Mouse (Mus musculus) urinary bladder, postnatal 36 days (tissue): ENCODE results near the gene Oas1d.
"Not testable (repeated sequence)": the region's sequence is repeated elsewhere in the genome, so short reads cannot be mapped to it uniquely, and the experiment has no call there.

ENCODE experiments used
- DNase-seq, 2 experiments: peaks; one replicate each; pipeline ENCODE4 v3.0.0; 2022; ENCODE audit warnings: low spot score in 2 of 2, mixed read lengths in 1 of 2

The Oas1d gene

GRCm38 (mm10) chr5:120900666-120901065, 13.7 kb upstream of the Oas1d start:
- DNase-seq: no peak

GRCm38 (mm10) chr5:120902056-120902455, 12.3 kb upstream of the Oas1d start:
- no peak for DNase-seq

- DNase-seq: not testable (repeated sequence)
Measured at GRCm38 (mm10) chr5:120906791-120907733, 7.3 kb upstream of the Oas1d start, which contains the start of gene Oas1a. TSS of gene Oas1a (minus strand) at chr5:120907521.

GRCm38 (mm10) chr5:120908196-120908920, 6.0 kb upstream of the Oas1d start:
- DNase-seq: no peak

- not testable (repeated sequence) for DNase-seq
Measured at GRCm38 (mm10) chr5:120919156-120919935, 5.0 kb downstream of the Oas1d start.

GRCm38 (mm10) chr5:120920296-120920695, 6.0 kb downstream of the Oas1d start:
- no peak for DNase-seq

GRCm38 (mm10) chr5:120923969-120924368, 9.6 kb downstream of the Oas1d start:
- no peak for DNase-seq

GRCm38 (mm10) chr5:120924520-120924919, 10.2 kb downstream of the Oas1d start:
- DNase-seq: not testable (repeated sequence)

- DNase-seq: not testable (repeated sequence)
Measured at GRCm38 (mm10) chr5:120926311-120926710, 12.0 kb downstream of the Oas1d start.

GRCm38 (mm10) chr5:120927036-120927435, 12.7 kb downstream of the Oas1d start:
- no peak for DNase-seq

GRCm38 (mm10) chr5:120933966-120934365, 19.6 kb downstream of the Oas1d start:
- DNase-seq: no peak

- DNase-seq: no peak
Measured at GRCm38 (mm10) chr5:120937841-120938240, 23.5 kb downstream of the Oas1d start.

GRCm38 (mm10) chr5:120938586-120938985, 24.2 kb downstream of the Oas1d start:
- no peak for DNase-seq

GRCm38 (mm10) chr5:120942076-120942475, 27.7 kb downstream of the Oas1d start:
- no peak for DNase-seq

- DNase-seq: peak in 1 of 2 experiments; percentile 10
Measured at GRCm38 (mm10) chr5:120952242-120952770, 38.0 kb downstream of the Oas1d start.

GRCm38 (mm10) chr5:120953974-120954373, 39.6 kb downstream of the Oas1d start:
- DNase-seq: no peak

GRCm38 (mm10) chr5:120961004-120961403, 46.7 kb downstream of the Oas1d start:
- no peak for DNase-seq

- DNase-seq: no peak
Measured at GRCm38 (mm10) chr5:120966156-120966555, 51.8 kb downstream of the Oas1d start.

- no peak for DNase-seq
Measured at GRCm38 (mm10) chr5:120966894-120967293, 52.6 kb downstream of the Oas1d start.

GRCm38 (mm10) chr5:120967355-120968133, 53.2 kb downstream of the Oas1d start:
- DNase-seq: no peak

GRCm38 (mm10) chr5:120968134-120968532, 53.8 kb downstream of the Oas1d start:
- no peak for DNase-seq
